Mouse (Mus musculus) bone marrow macrophage, adult 2 months (primary cell): ENCODE results near the gene Filip1.

Experiments used
- CTCF ChIP-seq: IDR thresholded peaks from 2 replicates; pipeline ENCODE4 v1.5.1; 2012; ENCODE audit warnings: low read depth, mild to moderate bottlenecking, low read length, moderate library complexity
- POLR2A ChIP-seq: IDR thresholded peaks from 2 replicates; pipeline ENCODE4 v1.6.1; 2012; ENCODE audit warnings: mild to moderate bottlenecking, low read depth, low read length, borderline replicate concordance

GRCm38 (mm10) chr9:79966711-79967487 is 45.8 kb downstream of the Filip1 start:
- TF ChIP-seq CTCF (no peak), POLR2A (no peak)
